Mouse (Mus musculus) hematopoietic stem cell, adult 5-6 weeks (primary cell): ENCODE results near the gene Kcnmb2. TPM values are rescaled to one million over a fixed set of nuclear protein-coding genes. Genes with fewer than 3 reads are reported as not detected.

Experiments used
- ATAC-seq, 2 experiments: fragments of 125-278 bp in 1 of 2; replicated peaks in 1 of 2; 2 replicates each; pipeline ENCODE4 v1.8.0; 2016 to 2017; ENCODE audit warnings: inconsistent platforms in 2 of 2, mild to moderate bottlenecking in 2 of 2, moderate number of reproducible peaks in 2 of 2, low read depth in 1 of 2, moderate TSS enrichment in 1 of 2; ENCODE audit not compliant: low FRiP score in 2 of 2, poor library complexity in 2 of 2, severe bottlenecking in 2 of 2, insufficient read depth in 1 of 2, low TSS enrichment in 1 of 2
- total RNA-seq: library from RNA; stranded (forward); fragments of 172-1452, 232-1000 nt; gene quantifications from 2 replicates; pipeline ENCODE4 v1.2.3, GENCODE M21; 2017

Kcnmb2 gene
- total RNA-seq, 1 experiment from 2014 or later, result not detected

DNA sequence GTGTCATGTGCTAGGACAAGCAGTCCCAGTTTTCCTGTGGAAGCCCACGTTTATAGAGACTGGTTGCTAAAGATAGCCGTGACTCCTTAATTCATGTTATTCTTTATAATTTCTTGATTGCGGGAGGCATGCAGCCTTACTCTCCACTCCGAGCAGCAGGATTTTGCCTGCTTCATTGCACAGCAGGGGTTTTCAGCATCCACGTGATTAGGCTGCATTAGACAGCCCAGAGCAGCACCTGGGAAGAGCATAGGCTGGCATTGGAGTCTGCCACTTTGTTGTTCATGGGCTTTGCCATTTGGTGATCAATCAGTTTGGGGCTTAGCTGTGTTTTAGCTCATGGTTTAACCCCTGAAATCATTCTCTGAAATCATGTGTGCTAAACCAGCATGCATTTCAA lies 80.1 kb downstream of the Kcnmb2 start:
- no peak for ATAC-seq

DNA sequence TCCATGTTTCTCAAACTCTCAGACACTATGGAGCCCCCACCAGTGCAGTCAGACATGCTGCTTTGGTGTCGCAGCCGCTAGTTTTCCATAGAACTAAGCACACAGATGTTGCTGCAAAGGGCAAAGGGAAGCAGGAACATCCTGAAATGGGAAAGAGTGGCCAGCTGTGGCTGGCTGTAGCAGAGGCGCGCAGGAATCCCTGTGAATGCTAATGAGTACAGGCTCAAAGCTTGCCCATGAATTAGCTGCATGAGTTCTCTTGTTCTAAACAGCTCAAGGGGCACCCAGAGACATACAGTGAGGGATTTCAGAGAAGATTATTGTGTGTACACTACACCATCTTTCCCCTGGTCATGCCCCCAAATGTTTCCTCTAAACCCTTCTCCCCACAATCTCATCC lies 82.8 kb downstream of the Kcnmb2 start:
- no peak for ATAC-seq

DNA sequence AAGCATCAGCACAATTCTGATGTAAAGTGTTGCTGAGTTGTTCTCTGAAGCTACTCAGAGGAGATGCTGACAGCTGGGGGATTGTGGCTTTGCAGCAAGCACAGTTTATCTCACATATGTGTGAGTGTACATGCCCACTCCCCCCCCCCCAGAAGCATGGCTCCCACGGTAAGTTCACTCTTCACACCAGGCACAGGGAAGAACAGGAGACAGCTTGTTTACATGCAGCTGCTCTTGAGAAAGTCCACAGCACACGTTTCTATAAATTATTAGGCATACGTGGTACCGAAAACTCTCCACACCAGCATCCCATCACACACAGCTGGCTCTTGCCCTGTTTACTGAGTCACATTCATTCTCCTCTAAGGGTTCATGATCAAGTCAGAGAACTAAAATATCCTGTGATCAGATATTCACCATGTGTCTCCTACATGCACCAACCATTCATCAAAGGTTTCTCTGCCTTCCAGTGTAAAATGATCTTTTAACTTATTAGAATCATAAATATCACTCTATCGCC lies 89.3 kb downstream of the Kcnmb2 start:
- no peak for ATAC-seq

DNA sequence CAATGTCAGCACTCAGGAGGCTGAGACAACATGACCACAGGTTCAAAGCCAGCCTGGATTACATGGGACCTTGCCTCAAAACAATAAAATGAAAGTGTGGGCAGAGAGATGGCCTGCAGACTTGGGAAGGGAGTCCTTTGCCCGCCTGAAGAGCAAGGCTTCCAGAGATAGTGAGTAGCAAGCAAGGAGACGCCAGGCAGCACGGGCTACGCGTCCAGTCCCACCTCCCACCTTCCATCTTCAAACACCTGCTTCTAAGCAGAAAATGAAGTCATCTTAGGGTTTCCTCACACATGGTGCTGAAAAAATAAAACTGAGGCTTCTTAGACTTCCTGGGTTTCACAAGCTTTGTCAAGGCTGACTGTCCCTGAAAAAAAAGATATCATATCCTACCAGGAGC lies 109.3 kb downstream of the Kcnmb2 start:
- no peak for ATAC-seq

DNA sequence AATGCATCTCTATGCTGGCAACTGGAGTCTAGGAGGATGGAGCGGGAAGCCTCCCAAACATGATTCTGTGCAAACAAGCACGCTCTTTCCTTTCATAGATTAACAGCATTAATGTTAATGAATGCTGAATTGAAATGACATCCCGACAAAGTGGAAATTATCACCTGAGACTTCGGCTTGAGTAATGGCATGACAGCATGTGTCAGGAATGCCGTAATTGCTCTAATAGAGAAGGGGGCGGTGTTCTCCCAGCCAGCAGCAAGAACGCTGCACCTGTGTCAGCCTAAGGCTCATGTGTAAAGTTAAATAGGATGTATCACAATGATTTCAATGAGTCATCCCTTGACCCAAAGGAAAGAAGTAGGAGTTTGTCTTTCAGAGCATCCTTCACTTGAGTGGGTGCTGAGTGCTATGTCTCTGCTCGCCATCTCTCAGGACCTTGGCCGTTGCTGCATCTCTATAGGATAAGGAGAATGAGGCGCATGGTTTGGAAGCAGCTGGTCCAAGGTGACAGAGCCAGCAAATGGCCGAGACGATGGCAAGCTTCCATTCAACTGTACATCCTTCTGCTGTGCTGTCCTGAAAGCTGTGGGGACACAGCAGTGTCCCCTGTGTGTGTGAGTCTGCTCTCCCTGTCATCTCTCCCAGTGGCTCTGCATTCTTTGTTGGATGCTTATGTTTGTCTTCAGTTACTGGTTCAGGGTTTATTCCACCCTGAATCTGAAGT lies 110.1 kb downstream of the Kcnmb2 start:
- no peak for ATAC-seq

DNA sequence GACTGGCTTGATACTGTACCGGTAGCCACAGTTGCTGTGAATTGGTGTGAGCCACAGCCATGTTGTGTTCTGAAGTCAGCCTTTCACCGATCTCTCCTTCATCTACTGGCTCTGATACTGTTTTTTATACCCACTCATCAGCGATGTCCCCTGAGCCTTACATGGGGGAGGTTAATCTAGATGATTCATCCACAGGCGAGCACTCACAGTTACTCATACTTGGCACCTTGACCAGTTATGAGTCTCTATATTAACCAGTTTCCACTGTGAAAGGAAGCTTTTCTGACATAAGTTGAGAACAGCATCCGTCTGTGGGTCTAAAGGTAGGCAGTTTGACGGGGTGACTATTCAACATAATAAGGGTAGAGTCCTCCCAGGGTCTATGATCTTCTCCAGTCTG lies 118.7 kb downstream of the Kcnmb2 start:
- ATAC-seq, result no peak

DNA sequence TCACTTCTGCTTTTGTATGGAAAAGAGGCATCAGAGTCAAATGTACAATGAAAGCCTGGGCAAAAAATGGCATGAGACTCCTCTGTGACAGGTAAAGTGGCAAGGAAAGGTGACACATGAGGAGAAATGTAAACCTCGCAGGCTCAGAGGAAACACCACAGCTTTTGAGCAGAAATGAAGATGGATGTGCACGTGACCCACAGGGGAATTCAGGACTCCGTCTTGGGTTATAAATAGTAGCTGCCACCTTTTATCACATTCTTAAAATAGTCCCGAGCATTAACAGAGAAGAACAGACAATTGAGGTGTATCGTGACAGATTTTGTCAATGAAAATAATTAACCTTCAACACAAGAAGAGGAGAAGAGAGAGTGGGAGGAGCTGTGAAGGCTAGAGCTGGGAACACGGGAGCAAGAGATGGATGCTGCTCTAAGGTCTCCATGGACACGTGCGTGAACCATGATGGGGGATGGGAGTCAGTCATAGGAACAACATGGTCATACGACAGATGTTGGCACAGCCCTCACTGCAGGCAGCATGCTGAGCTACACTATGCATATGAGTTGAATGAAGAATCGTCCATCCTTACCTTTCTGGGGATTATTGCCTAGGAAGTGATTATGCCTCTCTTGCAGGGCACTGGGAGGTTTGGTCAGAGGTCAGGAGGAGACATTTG lies 127.2 kb downstream of the Kcnmb2 start:
- no peak for ATAC-seq

DNA sequence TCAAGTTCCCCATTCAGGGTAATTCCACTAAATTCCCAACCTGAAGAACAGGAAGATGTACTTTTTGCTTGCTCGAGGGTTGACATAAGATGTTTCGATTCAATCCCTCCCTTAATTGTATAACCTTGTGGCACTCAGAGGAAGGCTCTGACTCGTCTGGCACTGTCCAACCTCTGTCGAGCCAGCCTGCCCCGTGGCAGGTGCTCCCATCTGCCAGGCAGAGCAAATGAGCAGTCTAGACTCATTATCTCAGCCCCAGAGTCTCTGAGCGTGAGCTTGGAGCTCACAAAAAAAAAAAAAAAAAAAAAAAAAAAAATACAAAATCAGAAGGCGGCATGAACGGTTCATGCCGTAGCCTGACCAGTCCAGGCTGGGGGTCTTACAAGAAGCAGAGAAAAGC lies 130.1 kb downstream of the Kcnmb2 start:
- no peak for ATAC-seq

DNA sequence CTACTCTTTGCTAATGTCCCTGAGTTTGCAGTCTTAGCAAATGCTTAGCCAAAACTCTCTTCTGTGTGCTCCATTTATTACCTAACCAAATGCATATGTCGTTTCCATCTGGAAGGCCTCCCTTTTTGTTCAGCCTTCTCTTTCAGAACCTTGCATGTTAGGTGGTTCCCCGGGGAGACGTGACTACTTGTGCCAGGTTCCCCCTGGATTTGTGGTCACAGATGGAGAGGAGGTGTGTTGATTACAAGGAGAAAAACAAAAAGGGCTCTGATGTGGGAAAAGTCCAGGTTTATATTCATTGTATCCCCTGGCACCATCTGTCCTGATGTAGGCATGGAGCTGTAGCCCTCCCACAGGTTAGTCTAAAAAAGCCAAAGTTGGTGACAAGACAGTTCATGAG lies 141.5 kb downstream of the Kcnmb2 start:
- no peak for ATAC-seq

DNA sequence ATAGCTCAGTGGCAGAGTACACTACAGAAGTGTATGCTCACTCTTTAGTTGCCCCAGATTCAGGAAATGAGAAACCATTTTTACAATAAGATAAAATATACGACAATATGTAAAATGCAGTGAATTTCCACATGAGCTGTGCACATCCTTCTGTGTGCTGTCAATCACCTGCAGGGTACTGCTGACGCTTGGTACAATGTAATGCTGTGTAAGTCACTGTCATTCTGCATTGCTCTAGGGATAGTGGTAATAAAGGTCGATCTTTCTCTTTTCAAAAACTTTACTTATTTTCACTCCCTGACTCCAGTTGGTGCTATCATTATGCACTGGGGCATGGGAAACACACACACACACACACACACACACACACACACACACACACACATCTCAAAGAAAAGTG lies 146.5 kb downstream of the Kcnmb2 start:
- no peak for ATAC-seq

DNA sequence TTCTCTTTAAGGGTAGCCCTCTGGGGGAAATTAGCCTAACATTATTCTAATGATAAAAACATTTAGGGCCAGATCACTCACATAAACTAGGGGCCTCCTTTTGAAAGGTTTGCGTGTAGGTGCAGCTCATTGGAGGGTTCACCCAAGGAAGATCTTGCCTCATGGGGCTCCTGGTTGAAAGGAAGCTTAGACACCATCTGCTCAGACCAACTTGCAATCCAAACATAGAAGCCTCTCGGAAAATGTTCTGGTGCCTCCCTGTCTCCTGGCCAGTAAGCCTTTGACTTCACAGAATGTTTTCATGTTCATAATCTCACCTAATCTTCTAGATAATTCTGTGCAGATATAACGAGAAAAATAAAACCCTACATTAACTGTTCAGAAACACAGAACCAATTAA lies 150.3 kb downstream of the Kcnmb2 start:
- ATAC-seq, result no peak

DNA sequence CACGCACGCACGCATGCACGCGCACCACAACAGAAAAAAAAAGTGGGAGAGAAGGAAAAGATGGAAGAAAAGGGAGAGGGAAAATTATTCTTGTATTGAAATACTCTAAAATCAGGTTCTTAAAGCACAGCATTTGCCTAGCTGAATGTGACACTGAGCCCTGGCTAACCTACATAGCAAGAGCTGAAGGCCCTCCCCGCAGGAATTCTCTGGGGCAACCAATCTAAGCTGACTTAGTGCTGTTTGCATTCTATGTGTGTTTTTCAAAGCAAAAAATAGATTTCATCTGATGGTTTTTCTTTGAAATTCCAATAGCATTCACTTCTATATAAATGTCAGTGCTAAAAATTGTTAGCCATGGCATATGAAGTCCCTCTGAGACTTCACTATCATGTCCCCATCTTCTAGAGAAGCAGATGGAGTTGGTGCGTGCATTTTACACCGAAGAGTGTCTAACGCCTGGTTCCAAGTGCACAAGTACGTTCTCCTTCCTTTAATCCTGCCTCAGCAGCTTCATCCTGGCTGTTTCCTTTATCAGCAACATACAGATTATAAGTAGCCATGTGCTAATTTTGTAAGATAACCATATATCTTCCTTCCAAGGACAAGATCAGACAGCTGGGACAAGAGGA lies 151.4 kb downstream of the Kcnmb2 start:
- no peak for ATAC-seq

DNA sequence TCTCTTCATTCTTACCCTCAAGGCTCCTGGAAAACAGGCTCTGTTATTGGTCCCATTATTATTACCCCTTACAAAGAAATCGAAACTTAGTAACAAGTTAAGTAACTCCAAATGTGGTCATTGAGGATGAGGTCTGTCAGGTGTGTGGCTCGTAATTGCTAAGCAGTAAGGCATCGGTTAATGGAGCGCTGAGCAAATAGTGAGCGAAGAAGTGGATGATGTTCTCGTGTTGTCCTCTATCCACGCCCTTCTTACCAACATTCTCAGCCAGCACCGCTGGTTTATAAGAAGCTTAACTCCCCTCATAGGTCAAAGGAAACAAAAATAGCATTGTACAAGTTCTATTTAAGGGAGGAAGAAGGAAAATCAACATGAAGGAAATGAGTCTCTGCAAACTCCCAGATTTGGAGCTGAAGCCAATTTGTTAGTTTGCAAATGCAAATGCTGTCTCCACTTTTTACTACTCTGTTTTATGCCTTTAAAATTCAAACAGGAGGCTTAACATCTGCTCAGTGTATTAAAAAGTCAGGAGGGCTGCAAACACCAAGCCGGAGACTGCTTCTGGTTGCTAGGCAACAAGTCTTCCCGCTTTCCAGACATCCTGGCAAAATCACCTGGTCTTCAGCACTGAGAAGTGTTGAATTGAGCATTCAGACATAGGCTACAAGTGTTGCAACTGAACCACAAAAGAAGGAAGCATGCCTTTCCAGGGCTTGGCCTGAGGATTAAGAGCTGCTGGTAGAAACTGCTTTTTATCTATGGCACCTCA lies 157.8 kb downstream of the Kcnmb2 start:
- ATAC-seq, result no peak

DNA sequence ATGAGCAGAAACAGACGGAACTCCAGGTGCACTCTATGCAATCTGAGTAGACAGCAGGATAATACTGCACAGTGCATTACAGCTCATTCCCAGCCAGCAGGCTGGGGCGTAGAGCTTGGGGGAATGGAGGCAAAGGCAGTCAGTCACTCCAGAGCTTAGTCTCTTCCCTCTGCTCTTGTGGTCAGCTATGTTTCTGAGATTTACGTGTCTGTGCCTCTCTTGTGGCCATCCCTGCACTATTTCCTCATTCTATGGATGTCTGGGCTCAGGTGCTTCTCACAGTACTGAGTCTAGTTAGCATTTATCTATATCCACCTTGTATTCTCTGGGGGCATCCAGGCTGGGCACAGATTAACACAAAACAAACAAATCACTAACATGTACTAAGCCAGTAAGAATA lies 160.4 kb downstream of the Kcnmb2 start:
- no peak for ATAC-seq

DNA sequence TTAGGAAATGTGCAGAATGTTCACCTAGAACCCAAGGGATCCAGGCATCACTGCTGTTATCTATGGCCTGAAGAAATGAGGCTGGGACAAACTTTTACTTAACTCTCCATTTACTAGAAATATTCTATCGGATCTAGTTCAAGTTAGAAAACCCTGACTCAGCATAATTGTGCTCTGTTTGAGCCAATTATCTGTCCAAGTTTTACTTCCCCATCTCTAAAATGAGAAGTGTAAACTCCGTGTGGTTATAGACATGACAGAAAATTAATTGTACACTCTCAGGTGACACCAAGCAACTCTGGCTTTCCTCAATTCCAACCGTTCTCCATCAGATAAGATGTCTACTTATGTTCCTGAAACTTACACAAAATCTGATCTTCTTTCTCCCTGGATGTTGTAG lies 161.0 kb downstream of the Kcnmb2 start:
- ATAC-seq, result peak; percentile 71 to 79

DNA sequence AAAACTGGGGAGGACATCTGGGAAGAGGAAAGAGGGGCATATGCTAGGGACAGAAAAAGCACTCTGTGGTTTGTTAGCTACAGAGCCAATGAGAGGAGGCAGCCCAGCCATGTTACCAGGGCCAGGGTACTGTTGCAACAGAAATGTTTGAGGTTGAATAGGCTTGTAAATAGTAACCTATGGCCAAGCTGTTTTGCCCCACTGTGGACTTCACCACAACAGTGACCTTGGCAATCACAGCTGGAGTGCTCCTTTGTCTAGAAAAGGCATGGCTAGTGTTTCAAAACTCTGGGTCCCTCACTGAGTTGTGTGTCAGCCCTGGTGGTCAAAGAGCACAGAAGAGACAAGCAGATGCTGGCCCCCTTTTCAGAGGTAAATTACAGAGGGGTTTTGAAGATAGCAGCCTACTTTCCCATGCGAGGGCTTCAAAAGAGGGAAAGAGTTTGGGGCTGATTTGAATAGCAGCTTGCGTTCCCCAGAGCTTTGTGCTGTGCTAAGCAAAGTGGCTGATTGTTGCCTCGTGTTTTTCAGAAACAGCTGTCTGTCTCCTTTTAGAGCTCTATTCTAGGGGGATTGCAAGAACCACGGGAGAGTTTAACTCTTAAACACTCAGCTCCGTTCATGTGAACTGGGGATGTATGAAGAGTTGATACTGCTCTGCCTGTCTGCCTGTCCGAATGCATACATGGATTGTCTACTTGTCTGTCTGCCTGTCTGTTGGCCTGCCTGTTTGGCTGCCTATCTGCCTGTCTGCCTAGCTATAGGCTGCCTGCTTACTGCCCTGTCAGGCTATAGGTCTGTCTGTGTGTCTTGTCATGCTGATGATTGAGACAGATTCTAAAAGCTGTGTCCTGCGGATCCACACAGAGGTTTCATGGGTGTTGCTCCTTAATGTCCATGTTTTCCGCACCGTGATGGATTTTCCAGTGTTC lies 165.0 kb downstream of the Kcnmb2 start:
- no peak for ATAC-seq

DNA sequence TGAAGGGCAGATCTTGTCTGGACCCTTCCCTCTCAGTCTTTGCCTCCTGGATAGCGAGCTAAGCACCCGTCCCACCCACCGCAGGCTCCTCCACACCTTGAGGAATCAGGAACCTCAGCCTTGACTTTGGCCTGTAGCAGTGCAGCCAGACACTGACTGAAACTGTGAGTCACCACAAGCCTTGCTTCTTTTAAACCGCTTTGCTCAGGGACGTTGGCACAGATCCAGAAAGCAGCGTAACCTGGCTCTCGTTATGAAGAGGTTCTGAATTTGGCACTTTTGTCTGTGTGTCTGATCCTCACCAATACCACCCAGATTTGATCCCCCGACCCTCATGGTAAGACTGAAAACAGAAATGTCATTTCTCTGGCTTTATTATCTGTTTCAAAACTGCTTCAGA lies 171.6 kb downstream of the Kcnmb2 start:
- ATAC-seq, result no peak
